ENCODE assay signal across 12 mouse cellular contexts in the genomic region with DNA sequence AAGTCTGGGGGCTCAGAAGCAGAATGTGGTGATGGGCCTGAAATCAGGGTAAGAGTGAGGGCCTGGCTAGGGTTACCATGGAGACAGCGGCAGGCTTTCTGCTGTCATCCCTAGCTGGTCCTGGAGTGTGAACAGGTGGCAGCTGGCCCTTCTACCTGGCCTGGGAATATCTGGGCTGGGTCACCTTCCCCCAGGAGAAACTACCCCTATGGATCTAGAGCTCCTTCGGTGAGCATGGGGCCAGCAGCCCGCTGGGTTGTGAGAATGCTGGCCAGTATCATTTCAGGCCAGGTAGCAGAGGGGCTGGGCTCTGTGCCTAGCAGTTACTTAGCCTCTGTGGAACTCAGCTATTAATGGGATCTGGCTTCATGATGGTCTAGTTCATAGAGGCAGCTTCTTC. TPM values are rescaled to one million over a fixed set of nuclear protein-coding genes. Genes with fewer than 3 reads are reported as not detected.
DNase-seq lines count a peak whose midpoint lies in the region; ATAC-seq lines count a peak whose summit lies in the region.
"Had no signal": no experiment of that assay in that cellular context is flagged by ENCODE, and none has a peak within 500 bp of the region (broad histone marks: within the 10 kb centered on the region; RNA-seq: fewer than 3 reads in every experiment).

No protein-coding gene starts in this region.

- peak overlapping the region; percentile 40; the same call in 1 of the 2 replicates for H3K27ac ChIP-seq in intestine, embryonic 15.5 days
- no peak overlapping the region for H3K27ac ChIP-seq in intestine, embryonic 16.5 days (ENCODE audit: low read length)
- peak overlapping the region; percentile 91 for H3K27ac ChIP-seq in limb, embryonic 12.5 days

- 71% methylated on average over 3 of the region's 3 CpGs for WGBS in intestine, embryonic 15.5 days
- 62% methylated on average over 3 of the region's 3 CpGs for WGBS in intestine, embryonic 16.5 days
- 51% methylated on average over 3 of the region's 3 CpGs for WGBS in limb, embryonic 12.5 days

- H3K4me3 ChIP-seq in intestine, embryonic 15.5 days (replicated peaks), result no peak overlapping the region
- H3K4me3 ChIP-seq in intestine, embryonic 16.5 days (ENCODE audit: low read length), result no peak overlapping the region
- H3K4me3 ChIP-seq in limb, embryonic 12.5 days (replicated peaks), result no peak overlapping the region

- no peak overlapping the region for H3K4me2 ChIP-seq in intestine, embryonic 15.5 days (replicated peaks)
- H3K4me2 ChIP-seq in intestine, embryonic 16.5 days (ENCODE audit: low read depth, low read length), result no peak overlapping the region
- H3K4me2 ChIP-seq in limb, embryonic 12.5 days, result peak overlapping the region; percentile 18; the same call in 1 of the 2 replicates

- peak; percentile 28 for DNase-seq in ZHBTc4 (ENCODE audit: low read depth, low spot score)
- DNase-seq in cerebellum, postnatal 14 days, result peak; percentile 57 to 77
- DNase-seq in thymus, adult 18-20 months, result no peak
- DNase-seq in left cerebral cortex, adult 8-10 months (ENCODE audit: low spot score in 2 of 2), result no peak
- DNase-seq: right cerebral cortex, postnatal 14 days had no signal

- ATAC-seq in intestine, embryonic 15.5 days, result no peak
- ATAC-seq in intestine, embryonic 16.5 days, result no peak
- no peak for ATAC-seq in limb, embryonic 12.5 days (ENCODE audit: insufficient number of reproducible peaks, insufficient read depth, low FRiP score, low TSS enrichment, low read depth)
- ATAC-seq: activated CD4-positive, CD25-positive, alpha-beta regulatory T cell, adult 4 months; intestine, postnatal 0 days had no signal

- H3K27me3 ChIP-seq in intestine, embryonic 15.5 days (replicated peaks), result no peaks in the 10 kb centered on the region
- H3K27me3 ChIP-seq in intestine, embryonic 16.5 days (replicated peaks; ENCODE audit: control insufficient read depth, insufficient read depth, low read length), result no peaks in the 10 kb centered on the region
- no peaks in the 10 kb centered on the region for H3K27me3 ChIP-seq in limb, embryonic 12.5 days

- H3K9me3 ChIP-seq in intestine, embryonic 15.5 days, result no peaks in the 10 kb centered on the region
- H3K9me3 ChIP-seq in intestine, embryonic 16.5 days (ENCODE audit: control insufficient read depth, low read length), result no peaks in the 10 kb centered on the region
- H3K9me3 ChIP-seq in limb, embryonic 12.5 days, result no peaks in the 10 kb centered on the region

- H3K4me1 ChIP-seq in intestine, embryonic 15.5 days (replicated peaks), result peaks cover 36% of the 10 kb centered on the region
- peaks cover 31% of the 10 kb centered on the region for H3K4me1 ChIP-seq in intestine, embryonic 16.5 days (ENCODE audit: control insufficient read depth, insufficient read depth, low read length)
- peaks cover 39% of the 10 kb centered on the region for H3K4me1 ChIP-seq in limb, embryonic 12.5 days (replicated peaks)

- H3K9ac ChIP-seq in intestine, embryonic 15.5 days, result no peak overlapping the region
- H3K9ac ChIP-seq in intestine, embryonic 16.5 days (ENCODE audit: low read depth, low read length), result no peak overlapping the region
- H3K9ac ChIP-seq in limb, embryonic 12.5 days (replicated peaks), result no peak overlapping the region

- no peaks in the 10 kb centered on the region for H3K36me3 ChIP-seq in intestine, embryonic 15.5 days
- H3K36me3 ChIP-seq in intestine, embryonic 16.5 days (ENCODE audit: control insufficient read depth, insufficient read depth, low read length), result no peaks in the 10 kb centered on the region
- H3K36me3 ChIP-seq in limb, embryonic 12.5 days, result no peaks in the 10 kb centered on the region

RNA-seq across cellular contexts. Expression of a gene that starts 18.7 kb away (rescaled TPM):
- 7.9 and 9.9 TPM in 2 replicates for polyA plus RNA-seq in intestine, embryonic 15.5 days (2015; fragmentation: Nextera tagmentation; extraction: Ambion mirVana)
- polyA plus RNA-seq in intestine, embryonic 16.5 days (2015; fragmentation: Nextera tagmentation; extraction: Ambion mirVana), result 9.7 and 10.8 TPM in 2 replicates
- polyA plus RNA-seq in limb, embryonic 12.5 days (2016; fragmentation: Nextera tagmentation; extraction: Ambion mirVana), result 0.94 and 1.8 TPM in 2 replicates
- 1 to 10 TPM in 2 of 4 experiments, under 1 TPM in 2; 0.21 to 1.1 (median 0.86) TPM for total RNA-seq in left cerebral cortex, adult 8-10 months (2022)
- total RNA-seq: CH12.LX; common myeloid progenitor, adult 5-6 weeks had no signal
- polyA plus RNA-seq: activated CD4-positive, CD25-positive, alpha-beta regulatory T cell, adult 4 months had no signal

RNA-seq across cellular contexts. Expression of a gene that starts 30.5 kb away (rescaled TPM):
- polyA plus RNA-seq in intestine, embryonic 15.5 days (2015; fragmentation: Nextera tagmentation; extraction: Ambion mirVana), result 8.2 and 9.8 TPM in 2 replicates
- 7.9 and 8.0 TPM in 2 replicates for polyA plus RNA-seq in intestine, embryonic 16.5 days (2015; fragmentation: Nextera tagmentation; extraction: Ambion mirVana)
- 6.2 and 8.8 TPM in 2 replicates for polyA plus RNA-seq in limb, embryonic 12.5 days (2016; fragmentation: Nextera tagmentation; extraction: Ambion mirVana)
- total RNA-seq in left cerebral cortex, adult 8-10 months (2022), result not detected
- total RNA-seq: common myeloid progenitor, adult 5-6 weeks had no signal
- polyA plus RNA-seq: activated CD4-positive, CD25-positive, alpha-beta regulatory T cell, adult 4 months had no signal

RNA-seq across cellular contexts. Expression of a gene that starts 55.9 kb away (rescaled TPM):
- 76.0 and 76.2 TPM in 2 replicates for polyA plus RNA-seq in intestine, embryonic 15.5 days (2015; fragmentation: Nextera tagmentation; extraction: Ambion mirVana)
- polyA plus RNA-seq in intestine, embryonic 16.5 days (2015; fragmentation: Nextera tagmentation; extraction: Ambion mirVana), result 67.9 and 74.7 TPM in 2 replicates
- 116 and 121 TPM in 2 replicates for polyA plus RNA-seq in limb, embryonic 12.5 days (2016; fragmentation: Nextera tagmentation; extraction: Ambion mirVana)
- total RNA-seq in left cerebral cortex, adult 8-10 months (2022), result 10 to 100 TPM; 37.0 to 42.1 (median 39.8) TPM

Comparison
In these comparisons a context has a peak if more than half of its experiments do, and no peak if none do; other contexts are left out.
1. DNase-seq: peak in ZHBTc4 (single experiment) and cerebellum, postnatal 14 days (2 of 2); none in thymus, adult 18-20 months (0 of 2) and left cerebral cortex, adult 8-10 months (0 of 2).